Mouse (Mus musculus): ENCODE measurements around the gene Eogt.

GRCm38 (mm10) chr6:97150156-97150555 lies 1.2 kb upstream of the Eogt start:
- TF ChIP-seq CTCF (IDR thresholded peaks at IDR 0.05; ENCODE audit: low read depth): peak; percentile 38
- TF ChIP-seq EP300 (IDR thresholded peaks at IDR 0.05; ENCODE audit: low read depth): no peak

All from liver, postnatal 0 days (tissue).